8 mouse cellular contexts compared by ENCODE assay signal in the genomic region with DNA sequence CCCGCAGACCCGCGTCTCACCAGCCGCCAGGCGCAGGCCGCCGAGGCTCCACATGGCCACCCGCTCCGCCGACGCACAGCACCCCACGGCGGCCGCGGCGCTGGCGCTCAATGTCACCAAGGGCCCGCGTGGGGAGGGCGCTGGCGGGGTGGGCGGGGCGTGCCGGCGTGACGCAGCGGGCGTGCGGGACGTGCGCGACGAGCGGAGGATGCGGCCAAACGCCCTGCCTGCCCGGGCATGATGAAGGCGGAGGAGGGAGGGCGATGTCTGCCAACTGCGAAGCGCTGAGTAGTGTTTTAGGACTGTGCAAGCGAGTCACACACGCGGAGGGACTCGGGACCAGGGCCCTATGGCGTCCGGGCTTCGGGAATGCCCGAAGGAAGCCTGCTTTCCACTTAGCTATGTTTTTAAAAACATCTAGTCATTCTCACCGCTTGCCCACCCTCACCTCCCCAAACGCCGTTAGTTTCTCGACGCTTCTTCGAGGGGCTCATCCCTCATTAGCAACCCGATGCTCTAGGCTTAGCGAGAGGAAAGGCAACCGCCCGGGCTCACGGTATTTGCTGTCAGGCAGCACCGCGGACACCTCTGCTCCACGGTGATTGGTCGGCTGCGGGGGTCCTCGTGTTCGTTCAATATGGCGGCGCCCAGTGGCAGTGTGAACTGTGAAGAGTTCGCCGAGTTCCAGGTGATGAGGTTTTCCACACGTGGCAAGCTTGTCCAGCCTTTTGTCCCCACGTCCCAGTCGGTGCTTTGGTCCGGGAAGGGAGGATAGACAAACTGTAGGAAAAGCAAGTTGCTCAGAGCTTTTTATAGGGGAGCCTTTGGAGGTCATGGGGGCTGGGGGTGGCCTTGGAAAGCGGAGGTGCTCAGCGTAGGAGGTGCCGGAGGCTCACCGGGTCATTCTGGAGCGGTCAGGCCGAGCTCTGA. TPM values are rescaled to one million over a fixed set of nuclear protein-coding genes. Genes with fewer than 3 reads are reported as not detected.
DNase-seq lines count a peak whose midpoint lies in the region; ATAC-seq lines count a peak whose summit lies in the region.

Fam162a (minus strand) TSS at position 145 of the 930 bp plus-strand sequence.
Ccdc58 (plus strand) TSS at position 236 of the 930 bp plus-strand sequence.

- peak within 1 kb of the TSS; percentile 83 for H3K4me3 ChIP-seq in hindbrain, embryonic 15.5 days

- H3K36me3 ChIP-seq in hindbrain, embryonic 15.5 days, result no peaks in the 10 kb centered on the region

- no peaks in the 10 kb centered on the region for H3K9me3 ChIP-seq in hindbrain, embryonic 15.5 days

- under 1% methylated on average over 81 of the region's 81 CpGs for WGBS in hindbrain, embryonic 15.5 days

- peak; percentile 94 for DNase-seq in R1 (ENCODE audit: low read depth, low spot score)
- peak; percentile 96 to 98 for DNase-seq in cerebellum, postnatal 25 days
- DNase-seq in frontal cortex, postnatal 36 days (ENCODE audit: low spot score in 2 of 2), result peak; percentile 92 to 93
- peak; percentile 88 for DNase-seq in left cerebral cortex, adult 11 months (ENCODE audit: low spot score)
- DNase-seq in lung, postnatal 4 days, result peak; percentile 93 to 95
- DNase-seq in retina, postnatal 7 days (ENCODE audit: low read depth, low spot score), result peak; percentile 87
- peak; percentile 87 for DNase-seq in urinary bladder, adult 2 months (ENCODE audit: low spot score)

- peak within 1 kb of the TSS; percentile 99 for H3K27ac ChIP-seq in hindbrain, embryonic 15.5 days (replicated peaks)

- peak; percentile 96 for ATAC-seq in hindbrain, embryonic 15.5 days (ENCODE audit: low FRiP score, low read depth)

- peaks cover 26% of the 10 kb centered on the region for H3K4me1 ChIP-seq in hindbrain, embryonic 15.5 days (replicated peaks)

- no peaks in the 10 kb centered on the region for H3K27me3 ChIP-seq in hindbrain, embryonic 15.5 days

- H3K4me2 ChIP-seq in hindbrain, embryonic 15.5 days, result peak within 1 kb of the TSS; percentile 63

- H3K9ac ChIP-seq in hindbrain, embryonic 15.5 days, result peak within 1 kb of the TSS; percentile 85

RNA-seq across cellular contexts. Expression of gene Fam162a, which starts in this region (rescaled TPM):
- 138 and 151 TPM in 2 replicates for polyA plus RNA-seq in hindbrain, embryonic 15.5 days (2015; fragmentation: Nextera tagmentation; extraction: Ambion mirVana)
- polyA plus RNA-seq in urinary bladder, adult 2 months (2012; rRNA removed), result 192 and 236 TPM in 2 replicates

RNA-seq across cellular contexts. Expression of gene Ccdc58, which starts in this region (rescaled TPM):
- polyA plus RNA-seq in hindbrain, embryonic 15.5 days (2015; fragmentation: Nextera tagmentation; extraction: Ambion mirVana), result 27.6 and 28.8 TPM in 2 replicates
- 30.9 and 44.8 TPM in 2 replicates for polyA plus RNA-seq in urinary bladder, adult 2 months (2012; rRNA removed)

Comparison
In these comparisons a context has a peak if more than half of its experiments do, and no peak if none do; other contexts are left out.
1. Peak in every context shown above with its lines: DNase-seq, ATAC-seq, H3K4me3 ChIP-seq and H3K27ac ChIP-seq.